Mouse (Mus musculus) forebrain, embryonic 12.5 days (tissue): ENCODE measurements around the gene Tmem44. TPM values are rescaled to one million over a fixed set of nuclear protein-coding genes. Genes with fewer than 3 reads are reported as not detected.

Experiments
- ATAC-seq: fragments of 200-750 bp; cut with Nextera tagmentation; 2 replicates; pipeline ENCODE4 v1.8.0; 2017; ENCODE audit warnings: moderate TSS enrichment; ENCODE audit not compliant: low FRiP score
- H3K27ac ChIP-seq: fragments of 300-500 bp; sonication (generic); 2 replicates; pipeline ENCODE4 v1.5.1; 2016; ENCODE audit warnings: mild to moderate bottlenecking
- H3K27me3 ChIP-seq: fragments of 300-500 bp; sonication (generic); 2 replicates; pipeline ENCODE4 v1.6.1; 2016; ENCODE audit warnings: mild to moderate bottlenecking
- H3K36me3 ChIP-seq: fragments of 300-500 bp; sonication (generic); replicated peaks from 2 replicates; pipeline ENCODE4 v1.6.1; 2016; ENCODE audit warnings: mild to moderate bottlenecking
- H3K4me1 ChIP-seq: fragments of 300-500 bp; sonication (generic); 2 replicates; pipeline ENCODE4 v1.6.1; 2016
- H3K4me2 ChIP-seq: fragments of 300-500 bp; sonication (generic); 2 replicates; pipeline ENCODE4 v1.6.1; 2016; ENCODE audit warnings: mild to moderate bottlenecking, moderate library complexity
- H3K4me3 ChIP-seq: fragments of 300-500 bp; sonication (generic); replicated peaks from 2 replicates; pipeline ENCODE4 v1.5.1; 2016; ENCODE audit warnings: mild to moderate bottlenecking
- H3K9ac ChIP-seq: fragments of 300-500 bp; sonication (generic); 2 replicates; pipeline ENCODE4 v1.6.1; 2016; ENCODE audit warnings: mild to moderate bottlenecking
- H3K9me3 ChIP-seq: fragments of 300-500 bp; sonication (generic); 2 replicates; pipeline ENCODE4 v1.6.1; 2016
- WGBS: fragments of 180-500 bp; shearing (Covaris S2); methylation state at CpG from one replicate; pipeline ENCODE4 v1.1.7; 2016; 5-methylcytosine and 5-hydroxymethylcytosine counted together
- polyA plus RNA-seq: library from polyadenylated mRNA; unstranded; fragments of >200 nt; fragmentation: Nextera tagmentation; extraction: Ambion mirVana; gene quantifications from 2 replicates; pipeline ENCODE4 v1.2.1, GENCODE M21; 2016

The Tmem44 gene
- polyA plus RNA-seq, 1 experiment from 2014 or later = 47.4 TPM

GRCm38 (mm10) chr16:30576392-30576791 is 25.8 kb upstream of the Tmem44 start:
- Histone ChIP-seq H3K36me3 (peaks cover 95% of the 10 kb centered on the region), H3K4me1 (no peaks in the 10 kb centered on the region), H3K27me3 (no peaks in the 10 kb centered on the region), H3K9me3 (no peaks in the 10 kb centered on the region), H3K4me3 (no peak overlapping the region), H3K4me2 (no peak overlapping the region), H3K9ac (no peak overlapping the region), H3K27ac (no peak overlapping the region)
- WGBS = 84% methylated on average over 1 of the region's 1 CpGs
- ATAC-seq = no peak

GRCm38 (mm10) chr16:30575815-30576214 is 25.2 kb upstream of the Tmem44 start:
- Histone ChIP-seq H3K4me3 (no peak overlapping the region), H3K4me2 (no peak overlapping the region), H3K36me3 (peaks cover 95% of the 10 kb centered on the region), H3K27me3 (no peaks in the 10 kb centered on the region), H3K9ac (no peak overlapping the region), H3K9me3 (no peaks in the 10 kb centered on the region), H3K4me1 (no peaks in the 10 kb centered on the region), H3K27ac (no peak overlapping the region)
- no peak for ATAC-seq
- 88% methylated on average over 7 of the region's 7 CpGs for WGBS

- 33% methylated on average over 4 of the region's 4 CpGs for WGBS
- H3K4me2 ChIP-seq = no peak overlapping the region
- no peak overlapping the region for H3K9ac ChIP-seq
- no peak overlapping the region for H3K4me3 ChIP-seq
- no peaks in the 10 kb centered on the region for H3K4me1 ChIP-seq
- H3K9me3 ChIP-seq = no peaks in the 10 kb centered on the region
- ATAC-seq = no peak
- H3K27ac ChIP-seq = no peak overlapping the region
- H3K27me3 ChIP-seq = no peaks in the 10 kb centered on the region
- H3K36me3 ChIP-seq = peaks cover 93% of the 10 kb centered on the region
These were observed 21.6 kb upstream of the Tmem44 start for GRCm38 (mm10) chr16:30572239-30572638.

- WGBS = 96% methylated on average over 5 of the region's 5 CpGs
- H3K4me3 ChIP-seq = no peak overlapping the region
- no peaks in the 10 kb centered on the region for H3K27me3 ChIP-seq
- H3K9ac ChIP-seq = no peak overlapping the region
- no peak for ATAC-seq
- no peaks in the 10 kb centered on the region for H3K4me1 ChIP-seq
- H3K4me2 ChIP-seq = no peak overlapping the region
- no peak overlapping the region for H3K27ac ChIP-seq
- H3K36me3 ChIP-seq = peaks cover 93% of the 10 kb centered on the region
- no peaks in the 10 kb centered on the region for H3K9me3 ChIP-seq
These were observed 20.7 kb upstream of the Tmem44 start for GRCm38 (mm10) chr16:30571378-30571777.

GRCm38 (mm10) chr16:30570173-30570572 is 19.5 kb upstream of the Tmem44 start:
- H3K36me3 ChIP-seq = peaks cover 91% of the 10 kb centered on the region

GRCm38 (mm10) chr16:30565631-30566030 is 15.0 kb upstream of the Tmem44 start:
- H3K27me3 ChIP-seq = no peaks in the 10 kb centered on the region
- 95% methylated on average over 6 of the region's 6 CpGs for WGBS

More at GRCm38 (mm10) chr16:30570173-30570572, 19.5 kb upstream of the Tmem44 start:
- WGBS = 90% methylated on average over 4 of the region's 4 CpGs
- Histone ChIP-seq H3K9me3 (no peaks in the 10 kb centered on the region), H3K9ac (no peak overlapping the region), H3K4me3 (no peak overlapping the region), H3K4me2 (no peak overlapping the region), H3K27ac (no peak overlapping the region), H3K4me1 (no peaks in the 10 kb centered on the region), H3K27me3 (no peaks in the 10 kb centered on the region)
- no peak for ATAC-seq

GRCm38 (mm10) chr16:30560601-30561000 is 10.0 kb upstream of the Tmem44 start:
- no peak overlapping the region for H3K27ac ChIP-seq
- H3K27me3 ChIP-seq = no peaks in the 10 kb centered on the region
- H3K36me3 ChIP-seq = peaks cover 86% of the 10 kb centered on the region
- 90% methylated on average over 4 of the region's 4 CpGs for WGBS
- no peak overlapping the region for H3K9ac ChIP-seq
- no peaks in the 10 kb centered on the region for H3K4me1 ChIP-seq
- no peak for ATAC-seq
- peaks cover 12% of the 10 kb centered on the region; the same call in 1 of the 2 replicates for H3K9me3 ChIP-seq
- no peak overlapping the region for H3K4me2 ChIP-seq
- H3K4me3 ChIP-seq = no peak overlapping the region

More at GRCm38 (mm10) chr16:30565631-30566030, 15.0 kb upstream of the Tmem44 start:
- Histone ChIP-seq H3K4me2 (no peak overlapping the region), H3K9me3 (no peaks in the 10 kb centered on the region), H3K9ac (no peak overlapping the region), H3K4me1 (no peaks in the 10 kb centered on the region), H3K4me3 (no peak overlapping the region), H3K36me3 (peaks cover 95% of the 10 kb centered on the region), H3K27ac (no peak overlapping the region)
- no peak for ATAC-seq

- no peaks in the 10 kb centered on the region for H3K27me3 ChIP-seq
- ATAC-seq = no peak
- no peak overlapping the region for H3K4me2 ChIP-seq
- H3K4me3 ChIP-seq = no peak overlapping the region
- WGBS = 94% methylated on average over 5 of the region's 5 CpGs
- no peaks in the 10 kb centered on the region for H3K4me1 ChIP-seq
- H3K36me3 ChIP-seq = peaks cover 78% of the 10 kb centered on the region
- peaks cover 21% of the 10 kb centered on the region; the same call in 1 of the 2 replicates for H3K9me3 ChIP-seq
- no peak overlapping the region for H3K9ac ChIP-seq
- H3K27ac ChIP-seq = no peak overlapping the region
These were observed 8.8 kb upstream of the Tmem44 start for GRCm38 (mm10) chr16:30559312-30559992.

GRCm38 (mm10) chr16:30554109-30554508 is 3.5 kb upstream of the Tmem44 start:
- Histone ChIP-seq H3K27me3 (no peaks in the 10 kb centered on the region), H3K27ac (no peak overlapping the region), H3K4me2 (no peak overlapping the region), H3K36me3 (peaks cover 26% of the 10 kb centered on the region; the same call in 1 of the 2 replicates), H3K9ac (no peak overlapping the region), H3K4me1 (peaks cover 17% of the 10 kb centered on the region), H3K9me3 (peaks cover 21% of the 10 kb centered on the region; the same call in 1 of the 2 replicates), H3K4me3 (no peak overlapping the region)
- no peak for ATAC-seq
- 94% methylated on average over 8 of the region's 8 CpGs for WGBS

- WGBS = 32% methylated on average over 11 of the region's 11 CpGs
- ATAC-seq = no peak
- peak overlapping the region; percentile 63 for H3K27ac ChIP-seq
These were observed 2.1 kb upstream of the Tmem44 start for GRCm38 (mm10) chr16:30552621-30553338.

GRCm38 (mm10) chr16:30549966-30550747 is 485 bp downstream of the Tmem44 start:
- Histone ChIP-seq H3K27me3 (no peaks in the 10 kb centered on the region), H3K4me3 (peak overlapping the region; percentile 69), H3K27ac (peak overlapping the region; percentile 75; the same call in 1 of the 2 replicates), H3K4me2 (peak overlapping the region; percentile 54), H3K36me3 (peaks cover 13% of the 10 kb centered on the region), H3K4me1 (peaks cover 26% of the 10 kb centered on the region), H3K9me3 (peaks cover 6% of the 10 kb centered on the region; the same call in 1 of the 2 replicates), H3K9ac (peak overlapping the region; percentile 83)
- ATAC-seq = peak; percentile 95
- 1% methylated on average over 61 of the region's 63 CpGs for WGBS

More at GRCm38 (mm10) chr16:30552621-30553338, 2.1 kb upstream of the Tmem44 start:
- Histone ChIP-seq H3K9me3 (peaks cover 21% of the 10 kb centered on the region; the same call in 1 of the 2 replicates), H3K36me3 (peaks cover 18% of the 10 kb centered on the region; the same call in 1 of the 2 replicates), H3K9ac (no peak overlapping the region), H3K4me2 (no peak overlapping the region), H3K4me1 (peaks cover 26% of the 10 kb centered on the region), H3K27me3 (no peaks in the 10 kb centered on the region), H3K4me3 (no peak overlapping the region)

GRCm38 (mm10) chr16:30549516-30549915 is 1.1 kb downstream of the Tmem44 start:
- no peak for ATAC-seq
- H3K9me3 ChIP-seq = no peaks in the 10 kb centered on the region
- H3K4me3 ChIP-seq = peak overlapping the region; percentile 69
- H3K9ac ChIP-seq = 0 out of 2 replicates have a peak overlapping the region, but pooled peaks have one; percentile 83
- no peak overlapping the region for H3K27ac ChIP-seq
- H3K4me2 ChIP-seq = peak overlapping the region; percentile 54
- WGBS = 92% methylated on average over 7 of the region's 7 CpGs
- H3K36me3 ChIP-seq = peaks cover 19% of the 10 kb centered on the region
- peaks cover 26% of the 10 kb centered on the region for H3K4me1 ChIP-seq
- no peaks in the 10 kb centered on the region for H3K27me3 ChIP-seq
